Mouse (Mus musculus) lung, postnatal 0 days (tissue): Measurements from ENCODE around the gene Pptc7.

Experiments
- CTCF ChIP-seq: IDR thresholded peaks from 2 replicates; pipeline ENCODE4 v1.5.1; 2016; ENCODE audit warnings: antibody characterized with exemption, mild to moderate bottlenecking
- EP300 ChIP-seq: IDR thresholded peaks from 2 replicates; pipeline ENCODE4 v1.6.1; 2016; ENCODE audit warnings: antibody characterized with exemption, mild to moderate bottlenecking, control low read depth

GRCm38 (mm10) chr5:122286191-122286590 lies 2.0 kb downstream of the Pptc7 start:
- TF ChIP-seq CTCF: no peak
- no peak for TF ChIP-seq EP300
